Mouse (Mus musculus): Measurements from ENCODE around the gene Dnajc24.

- TF ChIP-seq POLR2A (IDR thresholded peaks at IDR 0.05; ENCODE audit: low read depth, low read length) = no peak
- TF ChIP-seq CTCF (IDR thresholded peaks at IDR 0.05; ENCODE audit: borderline replicate concordance, insufficient read depth, low read length) = no peak
Measured at GRCm38 (mm10) chr2:106042495-106042894, 39.1 kb upstream of the Dnajc24 start.
